ENCODE assay signal across 24 mouse cellular contexts in genomic region chr17:63212018-63212417, GRCm38 (mm10).
DNase-seq lines count a peak whose midpoint lies in the region; ATAC-seq lines count a peak whose summit lies in the region.
"Had no signal": no experiment of that assay in that cellular context is flagged by ENCODE, and none has a peak within 500 bp of the region (broad histone marks: within the 10 kb centered on the region; RNA-seq: fewer than 3 reads in every experiment).

No protein-coding gene starts in this region.

- H3K9me3 ChIP-seq in midbrain, embryonic 16.5 days (replicated peaks; ENCODE audit: control insufficient read depth, low read length, poor library complexity, severe bottlenecking): no peaks in the 10 kb centered on the region
- H3K9me3 ChIP-seq: G1E had no signal

- H3K27ac ChIP-seq in midbrain, embryonic 16.5 days (ENCODE audit: low read length): no peak overlapping the region

- H3K4me2 ChIP-seq in midbrain, embryonic 16.5 days (ENCODE audit: low read length): no peak overlapping the region

- DNase-seq in heart, adult 11 months: peak; percentile 17
- no peak for DNase-seq in heart, postnatal 10 days
- DNase-seq in adipocyte (ENCODE audit: low spot score): peak; percentile 42
- DNase-seq in left cerebral cortex, adult 9 months (ENCODE audit: low spot score in 2 of 2): no peak
- DNase-seq in Muller cell, postnatal 12 days (ENCODE audit: inconsistent ontology term): no peak
- DNase-seq: adrenal gland, adult 2 months; adrenal gland, adult 8-10 months; adrenal gland, postnatal 10 days; adrenal gland, postnatal 14 days; adrenal gland, postnatal 25 days; adrenal gland, postnatal 36 days; B cell, adult 2 months; cerebellum, adult 11 months; cerebellum, adult 11-12 months; cerebellum, adult 18-20 months; cerebellum, adult 2 months had no signal

- H3K9ac ChIP-seq in midbrain, embryonic 16.5 days (ENCODE audit: low read depth, low read length): no peak overlapping the region

- no peak overlapping the region for H3K4me3 ChIP-seq in midbrain, embryonic 16.5 days (ENCODE audit: low read depth, low read length)

- H3K36me3 ChIP-seq in midbrain, embryonic 16.5 days (ENCODE audit: control insufficient read depth, insufficient read depth, low read length): no peaks in the 10 kb centered on the region

- WGBS in midbrain, embryonic 16.5 days: 91% methylated on average over 4 of the region's 4 CpGs

- no peaks in the 10 kb centered on the region for H3K27me3 ChIP-seq in midbrain, embryonic 16.5 days (ENCODE audit: control insufficient read depth, insufficient read depth, low read depth, low read length)
- H3K27me3 ChIP-seq: CH12.LX, Patski had no signal

- ATAC-seq in erythroblast, adult 5-6 weeks (replicated peaks; ENCODE audit: low FRiP score, poor library complexity, severe bottlenecking): 0 out of 2 replicates have a peak, but pooled peaks have one; percentile 53
- ATAC-seq in erythroid progenitor cell, adult 5-6 weeks (replicated peaks; ENCODE audit: low FRiP score, poor library complexity, severe bottlenecking): peak; percentile 59; the same call in 1 of the 2 replicates
- ATAC-seq in midbrain, embryonic 16.5 days: no peak
- ATAC-seq: activated CD4-positive, CD25-positive, alpha-beta regulatory T cell, adult 4 months; CD4-positive, CD25-positive, alpha-beta regulatory T cell, adult 4 months; Patski had no signal

- intact Hi-C loops in heart, postnatal 10 days (cut with DNase I): no loop called here

- no peaks in the 10 kb centered on the region for H3K4me1 ChIP-seq in midbrain, embryonic 16.5 days (ENCODE audit: control insufficient read depth, insufficient read depth, low read length)

Comparison
In these comparisons a context has a peak if more than half of its experiments do, and no peak if none do; other contexts are left out.
1. DNase-seq: peak in heart, adult 11 months (single experiment) and adipocyte (single experiment); none in heart, postnatal 10 days (0 of 2), left cerebral cortex, adult 9 months (0 of 2) and Muller cell, postnatal 12 days (single experiment).